9 mouse cellular contexts compared by ENCODE assay signal in genomic region chr11:75620136-75620780, GRCm38 (mm10). TPM values are rescaled to one million over a fixed set of nuclear protein-coding genes. Genes with fewer than 3 reads are reported as not detected.
DNase-seq lines count a peak whose midpoint lies in the region; ATAC-seq and TF ChIP-seq lines count a peak whose summit lies in the region.
"Had no signal": no experiment of that assay in that cellular context is flagged by ENCODE, and none has a peak within 500 bp of the region (broad histone marks: within the 10 kb centered on the region; RNA-seq: fewer than 3 reads in every experiment).

No protein-coding gene starts in this region.

- H3K36me3 ChIP-seq in midbrain, postnatal 0 days (ENCODE audit: insufficient read depth, low read length), result peaks cover 32% of the 10 kb centered on the region
- H3K36me3 ChIP-seq in midbrain, embryonic 14.5 days (ENCODE audit: control insufficient read depth, insufficient read depth, low read length), result peaks cover 72% of the 10 kb centered on the region
- peaks cover 44% of the 10 kb centered on the region for H3K36me3 ChIP-seq in heart, embryonic 15.5 days
- peaks cover 74% of the 10 kb centered on the region for H3K36me3 ChIP-seq in small intestine, adult 2 months (ENCODE audit: control insufficient read depth, insufficient read depth, low read length)
- H3K36me3 ChIP-seq in hindbrain, embryonic 10.5 days, result peaks cover 92% of the 10 kb centered on the region

- peak; percentile 16 for DNase-seq in midbrain, postnatal 0 days (ENCODE audit: low spot score)
- no peak for DNase-seq in midbrain, embryonic 14.5 days
- DNase-seq in cerebellum, adult 2 months, result peak; percentile 79 to 90
- no peak for DNase-seq in spleen, adult 18-20 months
- no peak for DNase-seq in hindbrain, embryonic 10.5 days (ENCODE audit: low spot score)
- no peak for DNase-seq in T-cell, adult 2 months (ENCODE audit: low spot score)

- H3K9me3 ChIP-seq in midbrain, postnatal 0 days (ENCODE audit: low read length), result no peaks in the 10 kb centered on the region
- no peaks in the 10 kb centered on the region for H3K9me3 ChIP-seq in midbrain, embryonic 14.5 days (ENCODE audit: control insufficient read depth, low read length)
- H3K9me3 ChIP-seq in heart, embryonic 15.5 days (replicated peaks), result no peaks in the 10 kb centered on the region
- no peaks in the 10 kb centered on the region for H3K9me3 ChIP-seq in hindbrain, embryonic 10.5 days
- H3K9me3 ChIP-seq: neural tube, embryonic 13.5 days had no signal

- no peaks in the 10 kb centered on the region for H3K27me3 ChIP-seq in midbrain, postnatal 0 days (ENCODE audit: insufficient read depth, low read length)
- no peaks in the 10 kb centered on the region for H3K27me3 ChIP-seq in midbrain, embryonic 14.5 days (ENCODE audit: control insufficient read depth, insufficient read depth, low read length)
- H3K27me3 ChIP-seq in cerebellum, adult 2 months (ENCODE audit: control insufficient read depth, insufficient read depth, low read length), result no peaks in the 10 kb centered on the region
- H3K27me3 ChIP-seq in heart, embryonic 15.5 days, result no peaks in the 10 kb centered on the region
- H3K27me3 ChIP-seq in small intestine, adult 2 months (ENCODE audit: control insufficient read depth, insufficient read depth, low read length), result no peaks in the 10 kb centered on the region
- no peaks in the 10 kb centered on the region for H3K27me3 ChIP-seq in hindbrain, embryonic 10.5 days (ENCODE audit: insufficient read depth, poor library complexity, severe bottlenecking)
- H3K27me3 ChIP-seq: neural tube, embryonic 13.5 days had no signal

- no peak overlapping the region for H3K9ac ChIP-seq in midbrain, postnatal 0 days (replicated peaks; ENCODE audit: low read length, poor library complexity, severe bottlenecking)
- no peak overlapping the region for H3K9ac ChIP-seq in midbrain, embryonic 14.5 days (replicated peaks; ENCODE audit: low read length)
- 0 out of 2 replicates have a peak overlapping the region, but pooled peaks have one; percentile 13 for H3K9ac ChIP-seq in heart, embryonic 15.5 days
- H3K9ac ChIP-seq: neural tube, embryonic 13.5 days had no signal

- H3K4me2 ChIP-seq in midbrain, postnatal 0 days (ENCODE audit: low read depth, low read length, poor library complexity, severe bottlenecking), result no peak overlapping the region
- no peak overlapping the region for H3K4me2 ChIP-seq in midbrain, embryonic 14.5 days (ENCODE audit: low read length)
- H3K4me2 ChIP-seq in heart, embryonic 15.5 days, result no peak overlapping the region
- H3K4me2 ChIP-seq: neural tube, embryonic 13.5 days had no signal

- TF ChIP-seq POLR2A in cerebellum, adult 2 months (IDR thresholded peaks at IDR 0.05; ENCODE audit: borderline replicate concordance, insufficient read depth, low read length), result no peak
- TF ChIP-seq POLR2A in small intestine, adult 2 months (IDR thresholded peaks at IDR 0.05; ENCODE audit: low read depth, low read length), result no peak

- H3K27ac ChIP-seq in midbrain, postnatal 0 days (ENCODE audit: low read depth, low read length), result no peak overlapping the region
- no peak overlapping the region for H3K27ac ChIP-seq in midbrain, embryonic 14.5 days (replicated peaks; ENCODE audit: low read depth, low read length)
- H3K27ac ChIP-seq in cerebellum, adult 2 months (ENCODE audit: insufficient read depth, low read length), result peak overlapping the region; percentile 79
- H3K27ac ChIP-seq in heart, embryonic 15.5 days, result peak overlapping the region; percentile 98
- peak overlapping the region; percentile 37 for H3K27ac ChIP-seq in small intestine, adult 2 months (ENCODE audit: insufficient read depth, low read depth, low read length)
- no peak overlapping the region for H3K27ac ChIP-seq in hindbrain, embryonic 10.5 days
- H3K27ac ChIP-seq: neural tube, embryonic 13.5 days had no signal

- no peak for TF ChIP-seq CTCF in midbrain, postnatal 0 days (IDR thresholded peaks at IDR 0.05)
- TF ChIP-seq CTCF in cerebellum, adult 2 months (IDR thresholded peaks at IDR 0.05; ENCODE audit: borderline replicate concordance, insufficient read depth, low read depth, low read length), result no peak
- no peak for TF ChIP-seq CTCF in small intestine, adult 2 months (IDR thresholded peaks at IDR 0.05; ENCODE audit: extremely low read depth, insufficient read length, insufficient replicate concordance, low read depth, low read length)

- ATAC-seq in midbrain, postnatal 0 days (ENCODE audit: low FRiP score), result no peak
- no peak for ATAC-seq in midbrain, embryonic 14.5 days (ENCODE audit: low FRiP score, low TSS enrichment)
- ATAC-seq in heart, embryonic 15.5 days (replicated peaks; ENCODE audit: insufficient number of reproducible peaks, insufficient read depth, low FRiP score, low read depth), result peak; percentile 55

- H3K4me3 ChIP-seq in midbrain, postnatal 0 days (ENCODE audit: low read depth, low read length), result no peak overlapping the region
- H3K4me3 ChIP-seq in midbrain, embryonic 14.5 days (replicated peaks; ENCODE audit: low read depth, low read length), result no peak overlapping the region
- H3K4me3 ChIP-seq in cerebellum, adult 2 months (replicated peaks; ENCODE audit: insufficient read depth, low read depth, low read length), result no peak overlapping the region
- no peak overlapping the region for H3K4me3 ChIP-seq in heart, embryonic 15.5 days
- H3K4me3 ChIP-seq in small intestine, adult 2 months (ENCODE audit: low read depth, low read length), result no peak overlapping the region
- no peak overlapping the region for H3K4me3 ChIP-seq in hindbrain, embryonic 10.5 days
- H3K4me3 ChIP-seq: neural tube, embryonic 13.5 days had no signal

- H3K4me1 ChIP-seq in midbrain, postnatal 0 days (ENCODE audit: insufficient read depth, low read length), result no peaks in the 10 kb centered on the region
- H3K4me1 ChIP-seq in midbrain, embryonic 14.5 days (ENCODE audit: control insufficient read depth, insufficient read depth, low read length), result no peaks in the 10 kb centered on the region
- H3K4me1 ChIP-seq in cerebellum, adult 2 months (ENCODE audit: control insufficient read depth, insufficient read depth, low read length), result peaks cover 18% of the 10 kb centered on the region
- H3K4me1 ChIP-seq in heart, embryonic 15.5 days (replicated peaks), result peaks cover 55% of the 10 kb centered on the region
- no peaks in the 10 kb centered on the region for H3K4me1 ChIP-seq in small intestine, adult 2 months (ENCODE audit: control insufficient read depth, insufficient read depth, insufficient read length, low read length)
- H3K4me1 ChIP-seq in hindbrain, embryonic 10.5 days (replicated peaks), result no peaks in the 10 kb centered on the region
- H3K4me1 ChIP-seq: neural tube, embryonic 13.5 days had no signal

- WGBS in midbrain, postnatal 0 days, result 93% methylated on average over 12 of the region's 12 CpGs
- WGBS in midbrain, embryonic 14.5 days, result 95% methylated on average over 12 of the region's 12 CpGs
- 20% methylated on average over 12 of the region's 12 CpGs for WGBS in cerebellum, adult 2 months
- WGBS in heart, embryonic 15.5 days, result 64% methylated on average over 12 of the region's 12 CpGs
- 66% methylated on average over 12 of the region's 12 CpGs for WGBS in small intestine, adult 2 months
- 94% methylated on average over 12 of the region's 12 CpGs for WGBS in hindbrain, embryonic 10.5 days

RNA-seq across cellular contexts. Expression of gene Inpp5k, which starts 10.5 kb away (rescaled TPM):
- total RNA-seq in midbrain, postnatal 0 days (2014; rRNA removed), result 50.0 and 50.2 TPM in 2 replicates
- polyA plus RNA-seq in midbrain, postnatal 0 days (2015; fragmentation: Nextera tagmentation; extraction: Ambion mirVana), result 43.7 and 49.9 TPM in 2 replicates
- 49.2 and 53.0 TPM in 2 replicates for polyA plus RNA-seq in midbrain, embryonic 14.5 days (2014; fragmentation: Nextera tagmentation; extraction: Ambion mirVana)
- polyA plus RNA-seq in cerebellum, adult 2 months (2012; rRNA removed), result 81.3 and 87.4 TPM in 2 replicates
- polyA plus RNA-seq in heart, embryonic 15.5 days (2015; fragmentation: Nextera tagmentation; extraction: Ambion mirVana), result 19.6 and 28.8 TPM in 2 replicates
- 14.3 and 35.3 TPM in 2 replicates for polyA plus RNA-seq in small intestine, adult 2 months (2012; rRNA removed)
- polyA plus RNA-seq in hindbrain, embryonic 10.5 days (2016; fragmentation: Nextera tagmentation; extraction: Ambion mirVana), result 20.6 and 24.9 TPM in 2 replicates

RNA-seq across cellular contexts. Expression of gene Myo1c, which starts 30.0 kb away (rescaled TPM):
- 19.3 and 22.8 TPM in 2 replicates for total RNA-seq in midbrain, postnatal 0 days (2014; rRNA removed)
- 7.7 and 7.8 TPM in 2 replicates for polyA plus RNA-seq in midbrain, postnatal 0 days (2015; fragmentation: Nextera tagmentation; extraction: Ambion mirVana)
- polyA plus RNA-seq in midbrain, embryonic 14.5 days (2014; fragmentation: Nextera tagmentation; extraction: Ambion mirVana), result 4.2 and 5.2 TPM in 2 replicates
- polyA plus RNA-seq in cerebellum, adult 2 months (2012; rRNA removed), result 26.9 and 28.5 TPM in 2 replicates
- 62.1 and 79.0 TPM in 2 replicates for polyA plus RNA-seq in heart, embryonic 15.5 days (2015; fragmentation: Nextera tagmentation; extraction: Ambion mirVana)
- polyA plus RNA-seq in small intestine, adult 2 months (2012; rRNA removed), result 23.2 and 28.7 TPM in 2 replicates
- polyA plus RNA-seq in hindbrain, embryonic 10.5 days (2016; fragmentation: Nextera tagmentation; extraction: Ambion mirVana), result 16.4 and 19.0 TPM in 2 replicates

RNA-seq across cellular contexts. Expression of gene Pitpna, which starts 32.4 kb away (rescaled TPM):
- 105 and 108 TPM in 2 replicates for total RNA-seq in midbrain, postnatal 0 days (2014; rRNA removed)
- polyA plus RNA-seq in midbrain, postnatal 0 days (2015; fragmentation: Nextera tagmentation; extraction: Ambion mirVana), result 91.7 and 106 TPM in 2 replicates
- polyA plus RNA-seq in midbrain, embryonic 14.5 days (2014; fragmentation: Nextera tagmentation; extraction: Ambion mirVana), result 115 and 120 TPM in 2 replicates
- 295 and 319 TPM in 2 replicates for polyA plus RNA-seq in cerebellum, adult 2 months (2012; rRNA removed)
- 63.4 and 75.2 TPM in 2 replicates for polyA plus RNA-seq in heart, embryonic 15.5 days (2015; fragmentation: Nextera tagmentation; extraction: Ambion mirVana)
- polyA plus RNA-seq in small intestine, adult 2 months (2012; rRNA removed), result 88.0 and 185 TPM in 2 replicates
- polyA plus RNA-seq in hindbrain, embryonic 10.5 days (2016; fragmentation: Nextera tagmentation; extraction: Ambion mirVana), result 68.8 and 80.6 TPM in 2 replicates

RNA-seq across cellular contexts. Expression of gene Crk, which starts 58.8 kb away (rescaled TPM):
- 79.5 and 90.1 TPM in 2 replicates for total RNA-seq in midbrain, postnatal 0 days (2014; rRNA removed)
- 71.6 and 75.0 TPM in 2 replicates for polyA plus RNA-seq in midbrain, postnatal 0 days (2015; fragmentation: Nextera tagmentation; extraction: Ambion mirVana)
- 83.7 and 114 TPM in 2 replicates for polyA plus RNA-seq in midbrain, embryonic 14.5 days (2014; fragmentation: Nextera tagmentation; extraction: Ambion mirVana)
- 80.6 and 83.1 TPM in 2 replicates for polyA plus RNA-seq in cerebellum, adult 2 months (2012; rRNA removed)
- polyA plus RNA-seq in heart, embryonic 15.5 days (2015; fragmentation: Nextera tagmentation; extraction: Ambion mirVana), result 82.3 and 95.8 TPM in 2 replicates
- 71.4 and 111 TPM in 2 replicates for polyA plus RNA-seq in small intestine, adult 2 months (2012; rRNA removed)
- polyA plus RNA-seq in hindbrain, embryonic 10.5 days (2016; fragmentation: Nextera tagmentation; extraction: Ambion mirVana), result 107 and 122 TPM in 2 replicates

Comparison
In these comparisons a context has a peak if more than half of its experiments do, and no peak if none do; other contexts are left out.
1. DNase-seq: peak in midbrain, postnatal 0 days (single experiment) and cerebellum, adult 2 months (2 of 2); none in midbrain, embryonic 14.5 days (single experiment), spleen, adult 18-20 months (0 of 2), hindbrain, embryonic 10.5 days (single experiment) and T-cell, adult 2 months (single experiment).
2. H3K27ac ChIP-seq: peak in cerebellum, adult 2 months (single experiment), heart, embryonic 15.5 days (single experiment) and small intestine, adult 2 months (single experiment); none in midbrain, postnatal 0 days (single experiment), midbrain, embryonic 14.5 days (single experiment) and hindbrain, embryonic 10.5 days (single experiment).